Mouse (Mus musculus): ENCODE measurements at regions not wholly inside any gene's neighbourhood (a gene's known extent, or its start where the extent isn't known, plus 50 kb on each side); places are given as distances from the start of the nearest gene placed in this dataset.

- no peak for ATAC-seq
- TF ChIP-seq EP300 (IDR thresholded peaks at IDR 0.05) (no peak), CTCF (IDR thresholded peaks at IDR 0.05) (no peak)
- no peaks in the 10 kb centered on the region for H3K27me3 ChIP-seq (replicated peaks; ENCODE audit: insufficient read depth, low read length)
- H3K27ac ChIP-seq (ENCODE audit: low read length): no peak overlapping the region
- H3K9ac ChIP-seq (replicated peaks; ENCODE audit: low read depth): no peak overlapping the region
- no peaks in the 10 kb centered on the region for H3K36me3 ChIP-seq (ENCODE audit: insufficient read depth, low read length)
- H3K9me3 ChIP-seq (ENCODE audit: low read length): no peaks in the 10 kb centered on the region
- no peak overlapping the region for H3K4me3 ChIP-seq (ENCODE audit: low read depth, low read length)
- H3K4me1 ChIP-seq (ENCODE audit: insufficient read depth, low read depth, low read length): no peaks in the 10 kb centered on the region
- H3K4me2 ChIP-seq (replicated peaks; ENCODE audit: low read depth, low read length): no peak overlapping the region
- DNase-seq (ENCODE audit: low spot score): no peak
- WGBS: 75% methylated on average over 4 of the region's 4 CpGs
Observed at GRCm38 (mm10) chr15:87335324-87335723, 208.8 kb upstream of the Fam19a5 start.

DNA sequence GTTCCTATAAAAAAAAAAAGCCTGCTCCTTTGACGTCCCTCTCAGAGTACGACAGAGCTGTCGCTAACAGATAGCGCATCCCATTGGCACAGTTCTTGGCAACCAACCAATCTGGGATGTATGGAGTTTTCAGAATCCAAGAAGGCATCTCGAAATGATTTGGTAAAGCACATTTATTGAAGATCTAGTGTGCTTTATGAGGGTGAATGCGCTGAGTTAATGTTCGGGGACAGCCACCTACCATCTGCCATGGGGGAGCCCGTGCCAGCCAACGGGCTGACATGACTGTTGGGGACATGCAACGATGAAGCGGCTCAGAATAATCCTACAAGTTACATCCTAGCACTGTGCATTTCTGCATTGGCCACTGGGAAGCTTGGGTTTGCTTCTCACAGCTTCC is 208.4 kb upstream of the Fam19a5 start:
- Histone ChIP-seq H3K36me3 (ENCODE audit: insufficient read depth, low read length) (no peaks in the 10 kb centered on the region), H3K4me3 (ENCODE audit: low read depth, low read length) (no peak overlapping the region), H3K4me1 (ENCODE audit: insufficient read depth, low read depth, low read length) (no peaks in the 10 kb centered on the region), H3K4me2 (replicated peaks; ENCODE audit: low read depth, low read length) (no peak overlapping the region), H3K27ac (ENCODE audit: low read length) (no peak overlapping the region), H3K9me3 (ENCODE audit: low read length) (no peaks in the 10 kb centered on the region), H3K27me3 (replicated peaks; ENCODE audit: insufficient read depth, low read length) (no peaks in the 10 kb centered on the region), H3K9ac (replicated peaks; ENCODE audit: low read depth) (no peak overlapping the region)
- ATAC-seq: no peak
- no peak for DNase-seq (ENCODE audit: low spot score)
- TF ChIP-seq CTCF (IDR thresholded peaks at IDR 0.05) (no peak), EP300 (IDR thresholded peaks at IDR 0.05) (no peak)
- 87% methylated on average over 11 of the region's 11 CpGs for WGBS

- no peak overlapping the region for H3K9ac ChIP-seq (replicated peaks; ENCODE audit: low read depth)
- H3K27me3 ChIP-seq (replicated peaks; ENCODE audit: insufficient read depth, low read length): no peaks in the 10 kb centered on the region
- no peak overlapping the region for H3K27ac ChIP-seq (ENCODE audit: low read length)
- TF ChIP-seq CTCF (IDR thresholded peaks at IDR 0.05) (no peak), EP300 (IDR thresholded peaks at IDR 0.05) (no peak)
- 48% methylated on average over 3 of the region's 3 CpGs for WGBS
- ATAC-seq (no peak), DNase-seq (ENCODE audit: low spot score) (no peak)
- no peaks in the 10 kb centered on the region for H3K36me3 ChIP-seq (ENCODE audit: insufficient read depth, low read length)
- no peak overlapping the region for H3K4me2 ChIP-seq (replicated peaks; ENCODE audit: low read depth, low read length)
- H3K9me3 ChIP-seq (ENCODE audit: low read length): no peaks in the 10 kb centered on the region
- no peak overlapping the region for H3K4me3 ChIP-seq (ENCODE audit: low read depth, low read length)
- H3K4me1 ChIP-seq (ENCODE audit: insufficient read depth, low read depth, low read length): no peaks in the 10 kb centered on the region
Observed at GRCm38 (mm10) chr15:87339904-87340303, 204.2 kb upstream of the Fam19a5 start.

DNA sequence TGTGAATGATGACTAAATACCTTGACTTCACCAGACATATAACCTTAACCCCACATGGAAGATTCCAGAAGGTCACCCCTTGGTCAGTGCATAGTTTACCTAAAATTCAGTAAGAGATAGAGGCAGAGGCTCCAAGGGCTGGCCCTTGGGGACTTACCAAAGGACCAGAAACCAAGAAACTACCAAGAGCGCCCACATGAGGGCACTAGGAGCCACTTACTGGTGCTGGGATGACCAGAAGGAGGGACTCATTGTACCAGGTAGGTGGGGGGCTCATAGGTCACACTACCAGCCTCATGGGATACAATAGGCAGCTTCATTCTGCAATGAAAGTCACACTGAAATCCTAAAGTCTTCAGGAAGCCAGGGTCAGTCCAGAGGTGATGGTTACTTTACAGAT is 201.4 kb upstream of the Fam19a5 start:
- Histone ChIP-seq H3K27ac (ENCODE audit: low read length) (no peak overlapping the region), H3K4me2 (replicated peaks; ENCODE audit: low read depth, low read length) (no peak overlapping the region), H3K4me3 (ENCODE audit: low read depth, low read length) (no peak overlapping the region), H3K4me1 (ENCODE audit: insufficient read depth, low read depth, low read length) (no peaks in the 10 kb centered on the region), H3K9ac (replicated peaks; ENCODE audit: low read depth) (no peak overlapping the region), H3K27me3 (replicated peaks; ENCODE audit: insufficient read depth, low read length) (no peaks in the 10 kb centered on the region), H3K36me3 (ENCODE audit: insufficient read depth, low read length) (no peaks in the 10 kb centered on the region), H3K9me3 (ENCODE audit: low read length) (no peaks in the 10 kb centered on the region)
- WGBS: 67% methylated on average over 1 of the region's 1 CpGs
- no peak for TF ChIP-seq CTCF (IDR thresholded peaks at IDR 0.05)
- no peak for TF ChIP-seq EP300 (IDR thresholded peaks at IDR 0.05)
- DNase-seq (ENCODE audit: low spot score) (no peak), ATAC-seq (no peak)

DNA sequence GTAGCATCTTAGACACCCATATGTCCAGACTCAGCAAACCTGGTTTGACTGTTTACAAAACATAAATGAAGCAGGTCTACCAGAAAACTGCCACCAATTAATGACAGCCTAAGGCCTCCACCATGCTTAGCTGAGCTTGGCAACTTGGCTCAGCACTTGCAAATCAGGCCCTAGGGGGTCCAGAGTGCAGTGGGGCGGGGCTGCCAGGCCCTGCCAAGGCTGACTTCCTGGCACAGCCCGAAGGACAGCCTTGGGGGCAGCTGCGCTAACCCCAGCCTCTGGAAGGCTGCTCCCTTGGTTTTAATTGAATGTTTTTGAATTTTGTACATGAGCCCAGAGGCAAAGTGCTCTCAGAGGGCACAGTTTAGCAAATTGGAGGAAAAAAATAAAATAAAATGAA is 198.3 kb upstream of the Fam19a5 start:
- no peak for ATAC-seq
- Histone ChIP-seq H3K9ac (replicated peaks; ENCODE audit: low read depth) (no peak overlapping the region), H3K9me3 (ENCODE audit: low read length) (no peaks in the 10 kb centered on the region), H3K4me1 (ENCODE audit: insufficient read depth, low read depth, low read length) (no peaks in the 10 kb centered on the region), H3K36me3 (ENCODE audit: insufficient read depth, low read length) (no peaks in the 10 kb centered on the region), H3K4me3 (ENCODE audit: low read depth, low read length) (no peak overlapping the region), H3K27me3 (replicated peaks; ENCODE audit: insufficient read depth, low read length) (no peaks in the 10 kb centered on the region), H3K4me2 (replicated peaks; ENCODE audit: low read depth, low read length) (no peak overlapping the region), H3K27ac (ENCODE audit: low read length) (no peak overlapping the region)
- 57% methylated on average over 3 of the region's 3 CpGs for WGBS
- DNase-seq (ENCODE audit: low spot score): no peak
- TF ChIP-seq CTCF (IDR thresholded peaks at IDR 0.05) (no peak), EP300 (IDR thresholded peaks at IDR 0.05) (no peak)

- DNase-seq (ENCODE audit: low spot score) (no peak), ATAC-seq (no peak)
- Histone ChIP-seq H3K4me1 (ENCODE audit: insufficient read depth, low read depth, low read length) (no peaks in the 10 kb centered on the region), H3K27ac (ENCODE audit: low read length) (no peak overlapping the region), H3K9me3 (ENCODE audit: low read length) (no peaks in the 10 kb centered on the region), H3K27me3 (replicated peaks; ENCODE audit: insufficient read depth, low read length) (no peaks in the 10 kb centered on the region), H3K4me2 (replicated peaks; ENCODE audit: low read depth, low read length) (no peak overlapping the region), H3K9ac (replicated peaks; ENCODE audit: low read depth) (no peak overlapping the region), H3K4me3 (ENCODE audit: low read depth, low read length) (no peak overlapping the region), H3K36me3 (ENCODE audit: insufficient read depth, low read length) (no peaks in the 10 kb centered on the region)
- no peak for TF ChIP-seq CTCF (IDR thresholded peaks at IDR 0.05)
- no peak for TF ChIP-seq EP300 (IDR thresholded peaks at IDR 0.05)
- 64% methylated on average over 11 of the region's 11 CpGs for WGBS
Observed at GRCm38 (mm10) chr15:87349533-87350247, 194.4 kb upstream of the Fam19a5 start.

- ATAC-seq (no peak), DNase-seq (ENCODE audit: low spot score) (no peak)
- Histone ChIP-seq H3K27ac (ENCODE audit: low read length) (no peak overlapping the region), H3K9ac (replicated peaks; ENCODE audit: low read depth) (no peak overlapping the region), H3K27me3 (replicated peaks; ENCODE audit: insufficient read depth, low read length) (no peaks in the 10 kb centered on the region), H3K4me2 (replicated peaks; ENCODE audit: low read depth, low read length) (no peak overlapping the region), H3K36me3 (ENCODE audit: insufficient read depth, low read length) (no peaks in the 10 kb centered on the region), H3K9me3 (ENCODE audit: low read length) (no peaks in the 10 kb centered on the region), H3K4me3 (ENCODE audit: low read depth, low read length) (no peak overlapping the region), H3K4me1 (ENCODE audit: insufficient read depth, low read depth, low read length) (no peaks in the 10 kb centered on the region)
- 44% methylated on average over 8 of the region's 8 CpGs for WGBS
- TF ChIP-seq EP300 (IDR thresholded peaks at IDR 0.05) (no peak), CTCF (IDR thresholded peaks at IDR 0.05) (no peak)
Observed at GRCm38 (mm10) chr15:87352812-87353211, 191.3 kb upstream of the Fam19a5 start.

Data from lung, postnatal 0 days (tissue).